Mouse (Mus musculus) E14TG2a.4 (cell line): ENCODE measurements at regions not wholly inside any gene's neighbourhood (a gene's known extent, or its start where the extent isn't known, plus 50 kb on each side); places are given as distances from the start of the nearest gene placed in this dataset.

Experiments
- H3K27me3 ChIP-seq: 2 replicates; pipeline ENCODE4 v1.6.1; 2014; ENCODE audit warnings: low read length, control low read depth; ENCODE audit not compliant: insufficient read depth
- H3K36me3 ChIP-seq: 2 replicates; pipeline ENCODE4 v1.6.1; 2014; ENCODE audit warnings: low read length, control low read depth; ENCODE audit not compliant: insufficient read depth
- H3K4me1 ChIP-seq: replicated peaks from 2 replicates; pipeline ENCODE4 v1.6.1; 2014; ENCODE audit warnings: low read depth, low read length, control low read depth
- H3K4me3 ChIP-seq: replicated peaks from 2 replicates; pipeline ENCODE4 v1.5.1; 2014; ENCODE audit warnings: mild to moderate bottlenecking, low read length
- H3K9me3 ChIP-seq: 2 replicates; pipeline ENCODE4 v1.6.1; 2014; ENCODE audit warnings: low read length, control low read depth
- CTCF ChIP-seq: conservative IDR thresholded peaks from 2 replicates; pipeline ENCODE4 v1.5.1; 2014; ENCODE audit warnings: low read length
- NANOG ChIP-seq: IDR thresholded peaks from 2 replicates; pipeline ENCODE4 v1.6.1; 2014; ENCODE audit warnings: borderline replicate concordance, low read length, mixed read lengths
- POU5F1 ChIP-seq: IDR thresholded peaks from 2 replicates; pipeline ENCODE4 v1.6.1; 2014; ENCODE audit warnings: low read length, borderline replicate concordance

DNA sequence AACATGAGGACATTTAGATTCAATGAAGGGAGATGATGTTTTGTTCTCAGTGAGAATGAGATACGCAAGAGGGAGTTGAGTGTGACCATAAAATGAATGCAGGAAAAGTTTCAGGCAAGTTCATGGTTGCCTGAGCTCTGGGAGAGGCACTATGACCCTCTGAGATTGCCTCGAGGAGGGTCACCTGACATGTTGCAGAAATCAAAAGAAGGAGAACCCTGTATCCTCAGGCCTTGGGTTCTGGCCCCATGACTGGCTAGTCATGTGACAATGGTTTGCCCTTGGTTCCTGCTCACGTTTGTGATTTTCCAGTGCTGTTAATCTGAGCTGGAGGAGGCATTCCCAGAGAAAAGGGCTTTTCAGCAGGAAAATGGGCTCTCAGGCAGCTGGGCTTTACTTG lies 98.9 kb downstream of the Mab21l3 start:
- H3K4me1 ChIP-seq: no peaks in the 10 kb centered on the region
- H3K36me3 ChIP-seq: no peaks in the 10 kb centered on the region
- no peaks in the 10 kb centered on the region for H3K27me3 ChIP-seq
- TF ChIP-seq NANOG: no peak
- peaks cover 27% of the 10 kb centered on the region for H3K9me3 ChIP-seq
- H3K4me3 ChIP-seq: no peak overlapping the region

DNA sequence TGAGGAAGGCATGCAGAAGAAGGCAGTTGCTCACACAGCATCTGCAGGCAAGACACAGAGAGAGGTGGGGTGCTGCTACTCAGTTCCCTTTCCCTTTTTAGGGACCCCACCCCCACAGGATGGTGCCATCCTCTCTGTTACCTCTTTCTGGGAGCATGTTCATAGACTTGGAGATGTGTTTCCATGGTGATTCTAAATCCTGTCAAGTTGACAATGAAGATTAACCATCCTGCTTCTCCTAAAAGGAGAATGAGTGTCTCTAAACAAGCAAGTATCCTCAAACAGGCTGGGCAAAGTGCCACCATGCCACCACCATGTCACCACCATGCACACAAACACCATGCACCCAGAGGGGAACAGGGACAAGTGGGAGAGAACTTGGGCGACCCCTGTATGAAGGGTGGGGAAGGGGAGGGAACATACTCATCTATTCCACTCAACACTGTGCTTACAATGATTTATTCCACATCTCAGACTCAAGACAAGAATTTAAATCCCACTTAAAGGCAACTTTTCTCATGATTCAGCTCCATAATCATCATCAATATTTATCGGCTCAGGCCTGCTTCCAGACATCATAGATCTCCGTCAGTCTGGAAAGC lies 99.6 kb downstream of the Mab21l3 start:
- Histone ChIP-seq H3K36me3 (no peaks in the 10 kb centered on the region), H3K9me3 (peaks cover 27% of the 10 kb centered on the region), H3K4me3 (no peak overlapping the region), H3K4me1 (no peaks in the 10 kb centered on the region), H3K27me3 (no peaks in the 10 kb centered on the region)
- TF ChIP-seq POU5F1 (no peak), CTCF (no peak), NANOG (no peak)

GRCm38 (mm10) chr3:101748186-101748585 lies 100.6 kb downstream of the Mab21l3 start:
- H3K4me3 ChIP-seq: no peak overlapping the region
- H3K27me3 ChIP-seq: no peaks in the 10 kb centered on the region
- H3K36me3 ChIP-seq: no peaks in the 10 kb centered on the region
- H3K4me1 ChIP-seq: no peaks in the 10 kb centered on the region
- peaks cover 23% of the 10 kb centered on the region for H3K9me3 ChIP-seq
- TF ChIP-seq POU5F1 (no peak), CTCF (no peak), NANOG (no peak)

GRCm38 (mm10) chr3:101740906-101741305 lies 107.9 kb downstream of the Mab21l3 start:
- Histone ChIP-seq H3K36me3 (no peaks in the 10 kb centered on the region), H3K27me3 (no peaks in the 10 kb centered on the region), H3K4me1 (peaks cover 8% of the 10 kb centered on the region), H3K4me3 (no peak overlapping the region), H3K9me3 (peaks cover 3% of the 10 kb centered on the region; the same call in 1 of the 2 replicates)
- no peak for TF ChIP-seq POU5F1
- TF ChIP-seq CTCF: no peak
- no peak for TF ChIP-seq NANOG

DNA sequence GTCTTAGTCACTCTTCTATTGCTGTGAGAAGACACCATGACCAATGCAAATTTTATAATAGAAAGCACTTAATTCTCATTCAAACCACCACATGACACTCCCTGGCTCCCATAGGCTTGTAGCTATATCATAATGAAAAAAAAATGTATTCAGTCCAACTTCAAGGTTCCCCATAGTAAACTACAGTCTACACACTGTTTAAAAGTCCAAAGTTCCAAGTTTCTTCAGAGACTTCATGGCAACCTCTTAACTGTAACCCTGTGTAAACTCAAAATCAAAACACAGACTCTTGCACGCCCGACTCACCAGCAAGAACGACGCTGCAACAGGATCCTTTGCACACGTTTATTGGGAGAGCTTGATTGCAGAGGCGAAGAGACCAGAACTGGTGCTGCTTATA lies 111.6 kb downstream of the Mab21l3 start:
- peaks cover 8% of the 10 kb centered on the region for H3K4me1 ChIP-seq
- no peak overlapping the region for H3K4me3 ChIP-seq
- no peaks in the 10 kb centered on the region for H3K36me3 ChIP-seq
- H3K27me3 ChIP-seq: no peaks in the 10 kb centered on the region
- TF ChIP-seq NANOG: no peak
- TF ChIP-seq POU5F1: no peak
- TF ChIP-seq CTCF: no peak
- H3K9me3 ChIP-seq: peaks cover 16% of the 10 kb centered on the region

DNA sequence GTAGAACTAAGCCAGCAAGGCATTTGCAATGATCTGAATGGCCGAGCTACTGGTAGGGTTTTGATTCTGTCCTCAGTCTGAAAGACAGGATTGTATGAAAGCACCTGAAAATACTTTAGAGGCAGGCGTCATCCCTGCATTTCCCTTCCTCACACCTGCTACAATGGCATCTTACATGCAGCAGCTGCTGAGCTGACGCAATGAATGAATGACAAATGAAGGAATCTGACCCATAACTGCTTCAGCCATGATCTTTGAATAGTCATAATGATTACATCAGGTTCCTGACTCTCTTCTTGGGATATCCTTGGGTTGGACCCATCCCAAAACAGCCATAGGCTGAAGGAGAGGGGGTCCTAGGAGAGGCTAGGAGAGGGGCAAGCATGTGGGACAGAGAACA lies 119.7 kb downstream of the Mab21l3 start:
- H3K27me3 ChIP-seq: peaks cover 10% of the 10 kb centered on the region
- H3K9me3 ChIP-seq: peaks cover 13% of the 10 kb centered on the region
- H3K4me3 ChIP-seq: no peak overlapping the region
- no peaks in the 10 kb centered on the region for H3K4me1 ChIP-seq
- TF ChIP-seq NANOG: no peak
- TF ChIP-seq POU5F1: no peak
- no peak for TF ChIP-seq CTCF
- H3K36me3 ChIP-seq: no peaks in the 10 kb centered on the region

DNA sequence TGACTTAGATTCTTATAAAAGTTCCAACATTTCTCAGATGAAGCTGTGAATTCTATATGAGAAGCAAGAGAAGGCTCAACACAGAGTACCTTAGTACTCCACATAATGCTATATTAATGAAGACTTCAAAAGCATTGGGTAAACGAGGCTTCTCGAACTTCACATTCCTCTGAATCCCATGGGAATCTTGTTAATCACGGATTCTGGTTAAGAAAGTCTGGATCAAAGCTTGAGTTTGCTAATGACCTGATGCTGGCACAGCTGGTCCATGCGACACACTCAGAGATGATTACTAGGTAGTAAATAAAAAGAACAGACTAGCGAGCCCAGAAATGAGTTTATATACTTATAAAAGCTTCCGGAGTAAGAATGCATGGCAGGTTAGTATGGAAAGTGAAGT lies 118.4 kb upstream of the Atp1a1 start:
- H3K27me3 ChIP-seq: peaks cover 4% of the 10 kb centered on the region; the same call in 1 of the 2 replicates
- TF ChIP-seq POU5F1: no peak
- TF ChIP-seq NANOG: no peak
- no peak for TF ChIP-seq CTCF
- no peak overlapping the region for H3K4me3 ChIP-seq
- peaks cover 2% of the 10 kb centered on the region for H3K4me1 ChIP-seq
- H3K36me3 ChIP-seq: no peaks in the 10 kb centered on the region
- no peaks in the 10 kb centered on the region for H3K9me3 ChIP-seq

DNA sequence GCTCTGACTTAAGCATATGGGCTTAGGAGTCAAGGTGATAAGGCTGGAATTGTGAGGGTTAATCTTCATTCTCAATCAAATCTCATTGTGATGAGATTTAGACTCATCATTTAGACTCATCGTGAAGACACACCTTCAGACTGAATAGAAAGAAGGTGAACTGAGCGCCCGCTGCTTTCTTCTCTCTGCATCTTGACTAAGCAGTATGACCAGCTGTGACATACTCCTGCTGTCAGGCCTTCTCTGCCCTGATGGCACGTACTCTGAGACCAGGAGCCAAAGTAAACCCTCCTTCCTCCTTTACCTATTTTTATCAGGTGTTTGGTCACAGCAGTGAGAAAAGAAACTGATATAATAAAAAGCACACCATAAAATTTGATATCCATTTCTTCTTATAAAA lies 117.5 kb upstream of the Atp1a1 start:
- no peak for TF ChIP-seq CTCF
- no peak for TF ChIP-seq POU5F1
- no peak for TF ChIP-seq NANOG
- Histone ChIP-seq H3K4me3 (no peak overlapping the region), H3K4me1 (peaks cover 11% of the 10 kb centered on the region), H3K27me3 (no peaks in the 10 kb centered on the region), H3K36me3 (no peaks in the 10 kb centered on the region), H3K9me3 (no peaks in the 10 kb centered on the region)

DNA sequence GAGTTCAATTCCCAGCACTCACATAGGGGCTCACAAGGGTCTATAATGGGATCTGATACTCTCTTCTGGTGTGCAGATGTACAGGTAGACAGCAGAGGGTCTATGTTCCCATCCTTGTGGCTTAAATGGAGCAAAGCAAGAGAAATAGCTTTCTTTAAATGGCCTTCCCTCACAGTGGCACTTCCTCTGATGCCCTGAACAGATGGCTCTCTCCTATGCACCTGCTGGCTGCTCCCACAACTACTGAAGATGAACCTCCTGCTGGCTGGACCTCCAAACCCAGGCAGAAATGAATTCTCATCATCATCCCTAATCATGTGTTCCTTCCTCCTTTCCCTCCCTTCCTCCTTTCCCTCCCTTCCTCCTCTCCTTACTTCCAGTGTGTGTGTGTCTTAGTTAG lies 110.9 kb upstream of the Atp1a1 start:
- H3K9me3 ChIP-seq: no peaks in the 10 kb centered on the region
- TF ChIP-seq NANOG (no peak), POU5F1 (no peak), CTCF (no peak)
- no peaks in the 10 kb centered on the region for H3K27me3 ChIP-seq
- H3K4me3 ChIP-seq: peak overlapping the region; percentile 27; the same call in 1 of the 2 replicates
- peaks cover 76% of the 10 kb centered on the region for H3K4me1 ChIP-seq
- no peaks in the 10 kb centered on the region for H3K36me3 ChIP-seq
